Mouse (Mus musculus) heart, embryonic 12.5 days (tissue): ENCODE measurements around the gene Tapbp. TPM values are rescaled to one million over a fixed set of nuclear protein-coding genes. Genes with fewer than 3 reads are reported as not detected.

ENCODE experiments used
- ATAC-seq: fragments of 200-750 bp; cut with Nextera tagmentation; 2 replicates; pipeline ENCODE4 v1.8.0; 2017; ENCODE audit warnings: moderate TSS enrichment, moderate library complexity; ENCODE audit not compliant: insufficient number of reproducible peaks, low FRiP score
- H3K27ac ChIP-seq: fragments of 300-500 bp; sonication (generic); 2 replicates; pipeline ENCODE4 v1.5.1; 2016; ENCODE audit warnings: mild to moderate bottlenecking, moderate library complexity; ENCODE audit not compliant: poor library complexity, severe bottlenecking
- H3K27me3 ChIP-seq: fragments of 300-500 bp; sonication (generic); replicated peaks from 2 replicates; pipeline ENCODE4 v1.6.1; 2016; ENCODE audit warnings: mild to moderate bottlenecking, moderate library complexity
- H3K36me3 ChIP-seq: fragments of 300-500 bp; sonication (generic); 2 replicates; pipeline ENCODE4 v1.6.1; 2016; ENCODE audit warnings: mild to moderate bottlenecking, moderate library complexity
- H3K4me1 ChIP-seq: fragments of 300-500 bp; sonication (generic); replicated peaks from 2 replicates; pipeline ENCODE4 v1.6.1; 2016; ENCODE audit warnings: mild to moderate bottlenecking
- H3K4me2 ChIP-seq: fragments of 300-500 bp; sonication (generic); 2 replicates; pipeline ENCODE4 v1.6.1; 2016; ENCODE audit warnings: mild to moderate bottlenecking, moderate library complexity
- H3K4me3 ChIP-seq: fragments of 300-500 bp; sonication (generic); 2 replicates; pipeline ENCODE4 v1.5.1; 2016; ENCODE audit warnings: mild to moderate bottlenecking
- H3K9ac ChIP-seq: fragments of 300-500 bp; sonication (generic); 2 replicates; pipeline ENCODE4 v1.6.1; 2016; ENCODE audit warnings: mild to moderate bottlenecking, moderate library complexity
- H3K9me3 ChIP-seq: fragments of 300-500 bp; sonication (generic); replicated peaks from 2 replicates; pipeline ENCODE4 v1.6.1; 2016; ENCODE audit warnings: mild to moderate bottlenecking, moderate library complexity
- whole genome bisulfite sequencing: fragments of 180-500 bp; shearing (Covaris S2); methylation state at CpG from one replicate; pipeline ENCODE4 v1.1.7; 2016; 5-methylcytosine and 5-hydroxymethylcytosine counted together
- polyA plus RNA-seq: library from polyadenylated mRNA; unstranded; fragments of >200 nt; fragmentation: Nextera tagmentation; extraction: Ambion mirVana; gene quantifications from 2 replicates; pipeline ENCODE4 v1.2.1, GENCODE M21; 2016

Tapbp gene
- polyA plus RNA-seq, 1 experiment from 2014 or later: 29.4 TPM

DNA sequence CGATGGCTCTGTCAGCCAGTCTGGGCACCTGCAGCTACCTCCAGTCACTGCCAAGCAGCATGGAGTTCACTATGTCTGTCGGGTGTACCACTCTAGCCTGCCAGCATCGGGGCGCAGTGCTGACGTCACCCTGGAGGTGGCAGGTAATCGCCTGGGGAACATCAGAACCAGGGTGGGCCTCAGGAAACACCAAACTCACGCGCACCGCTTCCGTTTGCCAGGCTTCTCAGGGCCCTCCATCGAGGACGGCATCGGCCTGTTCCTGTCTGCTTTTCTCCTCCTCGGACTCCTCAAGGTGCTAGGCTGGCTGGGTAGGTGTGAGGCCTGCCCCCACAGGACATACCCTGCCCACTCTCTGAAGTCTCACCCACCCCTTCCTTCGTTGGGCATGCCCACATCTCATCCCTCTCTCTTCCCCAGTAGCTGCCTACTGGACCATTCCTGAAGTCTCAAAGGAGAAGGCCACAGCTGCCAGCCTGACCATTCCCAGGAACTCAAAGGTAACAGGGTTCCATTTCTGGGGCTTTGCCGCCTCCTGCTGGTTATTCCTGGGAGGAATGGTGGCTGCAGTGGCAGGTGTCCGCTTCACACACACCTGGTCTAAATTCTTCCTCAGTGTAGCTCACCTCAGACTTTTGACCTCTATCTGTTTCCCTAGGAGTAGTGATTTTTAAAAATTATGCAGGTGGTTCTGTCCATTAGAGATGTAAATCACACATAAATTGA, 10.7 kb downstream of the Tapbp start:
- no peak overlapping the region for H3K4me3 ChIP-seq
- no peak overlapping the region for H3K27ac ChIP-seq
- H3K27me3 ChIP-seq: no peaks in the 10 kb centered on the region
- peaks cover 19% of the 10 kb centered on the region for H3K4me1 ChIP-seq
- ATAC-seq: no peak
- H3K9ac ChIP-seq: no peak overlapping the region
- peaks cover 23% of the 10 kb centered on the region; the same call in 1 of the 2 replicates for H3K36me3 ChIP-seq
- H3K9me3 ChIP-seq: no peaks in the 10 kb centered on the region
- WGBS: 77% methylated on average over 17 of the region's 17 CpGs
- no peak overlapping the region for H3K4me2 ChIP-seq

DNA sequence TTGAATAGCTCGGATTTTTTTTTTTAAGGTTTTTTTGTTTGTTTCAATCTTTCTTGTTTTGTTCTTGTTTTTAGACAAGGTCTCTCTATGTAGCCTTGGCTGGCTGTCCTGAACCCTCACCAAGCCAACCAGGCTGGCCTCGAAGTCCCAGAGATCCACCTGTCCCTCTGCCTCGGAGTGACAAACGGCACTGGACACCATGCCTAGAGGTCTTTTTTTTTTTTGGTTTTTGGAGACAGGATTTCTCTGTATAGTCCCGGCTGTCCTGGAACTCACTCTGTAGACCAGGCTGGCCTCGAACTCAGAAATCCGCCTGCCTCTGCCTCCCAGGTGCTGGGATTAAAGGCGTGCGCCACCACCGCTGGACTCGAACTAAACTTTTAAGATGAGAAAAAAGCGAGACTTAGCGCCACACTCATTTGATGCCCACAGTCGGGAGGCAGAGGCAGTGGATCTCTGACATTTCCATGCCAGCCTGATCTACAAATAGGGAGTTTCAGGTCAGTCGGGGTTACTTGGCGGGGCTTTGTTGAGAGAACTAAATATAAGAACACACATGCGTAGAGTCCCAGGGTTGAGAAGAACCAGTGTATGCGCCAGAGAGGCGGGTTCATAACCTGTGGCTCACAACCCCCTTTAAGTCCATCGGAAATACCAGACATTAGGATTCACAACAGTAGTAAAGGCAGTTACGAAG, 12.7 kb downstream of the Tapbp start:
- Histone ChIP-seq H3K9ac (peak overlapping the region; percentile 95), H3K36me3 (peaks cover 38% of the 10 kb centered on the region), H3K9me3 (no peaks in the 10 kb centered on the region), H3K27ac (no peak overlapping the region), H3K4me3 (peak overlapping the region; percentile 77), H3K27me3 (no peaks in the 10 kb centered on the region), H3K4me2 (peak overlapping the region; percentile 95), H3K4me1 (peaks cover 21% of the 10 kb centered on the region)
- 56% methylated on average over 21 of the region's 21 CpGs for WGBS
- no peak for ATAC-seq

DNA sequence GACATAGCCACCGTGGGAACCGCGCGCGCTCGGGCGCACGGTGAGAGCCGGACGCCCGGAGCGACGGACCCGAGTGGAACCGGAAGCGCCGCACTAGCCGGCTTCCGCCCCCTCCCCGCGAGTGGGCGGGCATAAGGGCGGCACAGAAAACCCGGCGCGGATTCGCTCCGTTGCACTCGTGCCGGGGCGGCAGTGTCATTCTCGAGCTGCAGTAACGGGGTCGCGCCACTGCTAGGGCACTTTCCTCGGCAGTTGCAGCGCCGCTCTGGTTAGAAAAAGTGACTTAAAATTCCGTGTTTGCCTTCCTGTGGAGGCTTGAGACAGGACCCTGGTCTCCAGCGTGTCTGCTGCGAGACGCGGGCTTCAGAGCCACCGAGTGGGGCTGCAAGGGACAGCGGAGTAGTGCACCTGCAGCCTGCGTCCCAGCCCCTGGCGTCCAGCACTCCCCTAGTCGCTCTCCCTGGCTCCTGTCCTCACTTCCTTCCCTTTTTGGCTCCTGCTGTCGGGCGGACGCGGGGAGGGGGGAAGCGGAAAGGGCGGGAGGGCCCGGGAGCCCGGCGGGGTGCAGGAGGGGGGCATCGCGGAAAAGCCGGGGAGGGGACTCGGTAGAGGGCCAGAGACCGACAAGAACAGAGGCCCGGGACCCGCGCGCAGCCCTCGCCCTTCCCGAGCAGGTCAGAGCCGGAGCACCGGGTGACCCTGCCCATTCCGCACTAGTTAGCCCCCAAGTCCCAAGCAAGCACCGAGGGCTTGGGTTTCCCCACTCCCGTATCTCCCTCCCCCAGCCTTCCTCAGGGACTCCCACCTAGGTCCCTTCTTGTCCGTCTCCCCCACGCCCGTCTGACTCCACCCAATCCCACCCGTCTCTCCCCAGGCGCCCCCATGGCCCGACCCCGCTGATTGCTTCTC, 13.9 kb downstream of the Tapbp start, which contains the start of gene Rgl2:
Gene Rgl2, plus strand, starts transcription at position 173 of the 909 bp plus-strand sequence.
- H3K36me3 ChIP-seq: peaks cover 51% of the 10 kb centered on the region
- peak; percentile 82 for ATAC-seq
- under 1% methylated on average over 70 of the region's 80 CpGs for WGBS
- peak within 1 kb of the TSS; percentile 77 for H3K4me3 ChIP-seq
- peak within 1 kb of the TSS; percentile 95 for H3K4me2 ChIP-seq
- H3K4me1 ChIP-seq: peaks cover 21% of the 10 kb centered on the region
- H3K27me3 ChIP-seq: no peaks in the 10 kb centered on the region
- H3K9me3 ChIP-seq: no peaks in the 10 kb centered on the region
- H3K27ac ChIP-seq: peak within 1 kb of the TSS; percentile 99
- peak within 1 kb of the TSS; percentile 95 for H3K9ac ChIP-seq

DNA sequence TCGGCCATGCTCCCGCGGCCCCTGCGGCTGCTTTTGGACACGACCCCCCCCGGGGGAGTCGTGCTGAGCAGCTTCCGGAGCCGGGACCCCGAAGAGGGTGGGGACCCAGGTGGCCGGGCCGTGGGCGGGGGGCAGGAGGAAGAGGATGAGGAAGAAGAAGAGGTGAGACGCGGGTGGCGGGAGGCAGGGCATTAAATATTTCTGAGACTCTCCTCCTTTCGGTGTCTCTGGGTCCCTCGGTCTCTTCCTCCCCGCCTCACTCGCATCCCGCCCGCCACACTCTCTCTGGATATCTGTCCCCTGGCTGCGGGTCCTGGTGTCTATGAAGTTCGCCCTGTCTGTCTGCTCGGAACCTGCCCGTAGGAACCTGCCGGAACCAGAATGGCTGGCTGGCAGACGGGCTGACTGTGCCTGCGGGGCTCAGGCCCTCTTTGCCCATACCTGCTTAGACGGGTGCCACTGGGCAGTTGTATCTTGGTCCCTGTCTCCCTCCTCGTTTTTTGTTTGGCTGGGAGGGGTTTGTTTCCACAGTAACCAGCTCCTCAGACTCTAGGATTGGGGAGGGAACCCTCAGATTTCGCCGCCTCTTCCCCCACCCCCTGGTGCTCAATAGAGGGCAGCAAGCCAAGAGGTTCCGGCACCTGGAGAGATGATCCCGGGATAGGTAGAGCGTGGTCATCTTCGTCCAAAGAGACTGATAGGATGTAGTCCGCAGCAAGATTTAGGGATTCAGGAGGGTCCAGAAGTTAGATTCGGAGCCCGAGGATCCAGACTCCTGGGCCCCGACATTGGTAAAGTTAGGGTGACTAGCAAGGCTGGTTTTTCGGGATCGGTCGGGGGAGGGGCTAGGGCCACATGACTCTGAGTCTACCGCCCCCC, 14.8 kb downstream of the Tapbp start:
- peak overlapping the region; percentile 77 for H3K4me3 ChIP-seq
- peak overlapping the region; percentile 95 for H3K9ac ChIP-seq
- H3K27ac ChIP-seq: peak overlapping the region; percentile 99
- H3K4me1 ChIP-seq: peaks cover 21% of the 10 kb centered on the region
- H3K36me3 ChIP-seq: peaks cover 52% of the 10 kb centered on the region
- 1% methylated on average over 45 of the region's 45 CpGs for WGBS
- H3K9me3 ChIP-seq: no peaks in the 10 kb centered on the region
- ATAC-seq: peak; percentile 9; the same call in 1 of the 2 replicates
- H3K27me3 ChIP-seq: no peaks in the 10 kb centered on the region
- H3K4me2 ChIP-seq: peak overlapping the region; percentile 95

DNA sequence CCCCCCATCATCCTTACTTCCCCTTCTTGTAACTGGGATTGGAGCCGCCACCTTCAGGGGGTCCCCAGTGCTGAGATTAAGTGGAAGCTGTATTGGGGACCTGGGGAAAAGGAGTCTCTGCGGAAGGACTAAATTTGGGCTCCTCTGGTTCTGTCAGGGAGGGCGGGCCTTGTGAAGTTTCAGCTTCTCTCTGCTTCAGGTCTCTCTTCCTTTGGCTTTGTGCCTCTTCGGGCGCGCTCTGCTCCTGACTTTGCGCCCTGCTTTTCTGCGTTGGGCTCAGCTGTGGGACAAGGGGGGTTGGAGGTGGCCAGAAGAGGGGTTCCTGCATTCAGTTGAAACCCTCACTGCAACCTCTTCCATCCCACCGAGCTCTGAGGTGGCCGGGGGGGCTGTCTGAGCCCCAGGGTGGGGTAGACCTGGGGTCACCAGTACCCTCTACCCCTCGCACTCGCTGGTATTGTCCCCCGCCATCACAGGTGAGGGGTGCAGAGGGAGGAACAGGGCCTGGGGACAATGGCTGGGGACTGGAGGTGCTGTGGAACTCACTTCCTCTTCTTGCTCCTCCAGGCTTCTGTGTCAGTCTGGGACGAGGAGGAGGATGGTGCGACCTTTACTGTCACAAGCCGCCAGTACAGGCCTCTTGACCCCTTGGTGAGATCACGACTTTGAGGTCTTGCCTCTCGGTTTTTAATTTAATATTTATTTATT, 15.6 kb downstream of the Tapbp start:
- no peaks in the 10 kb centered on the region for H3K9me3 ChIP-seq
- no peak overlapping the region for H3K27ac ChIP-seq
- H3K9ac ChIP-seq: peak overlapping the region; percentile 95
- H3K4me1 ChIP-seq: peaks cover 21% of the 10 kb centered on the region
- 34% methylated on average over 18 of the region's 18 CpGs for WGBS
- H3K4me3 ChIP-seq: peak overlapping the region; percentile 77
- H3K27me3 ChIP-seq: no peaks in the 10 kb centered on the region
- peaks cover 54% of the 10 kb centered on the region for H3K36me3 ChIP-seq
- peak overlapping the region; percentile 95 for H3K4me2 ChIP-seq
- ATAC-seq: no peak

DNA sequence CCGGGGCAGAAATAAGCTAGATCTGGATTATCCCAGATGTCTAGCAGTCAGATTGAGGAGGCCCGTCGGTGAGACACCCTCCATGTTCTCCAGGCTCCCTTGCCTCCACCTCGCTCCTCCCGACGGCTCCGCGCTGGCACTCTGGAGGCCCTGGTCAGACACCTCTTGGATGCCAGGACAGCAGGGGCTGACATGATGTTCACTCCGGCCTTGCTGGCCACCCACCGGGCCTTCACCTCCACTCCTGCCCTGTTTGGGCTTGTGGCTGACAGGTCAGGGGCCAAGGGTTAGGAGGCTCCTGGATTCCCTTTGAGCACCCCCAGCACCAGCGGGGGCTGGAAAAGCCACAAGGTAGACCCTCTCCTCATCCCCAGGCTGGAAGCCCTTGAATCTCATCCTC, 16.2 kb downstream of the Tapbp start:
- H3K27ac ChIP-seq: no peak overlapping the region
- H3K27me3 ChIP-seq: no peaks in the 10 kb centered on the region
- WGBS: 90% methylated on average over 11 of the region's 11 CpGs
- ATAC-seq: no peak
- H3K4me3 ChIP-seq: no peak overlapping the region
- peaks cover 54% of the 10 kb centered on the region for H3K36me3 ChIP-seq
- H3K4me2 ChIP-seq: no peak overlapping the region
- H3K9me3 ChIP-seq: no peaks in the 10 kb centered on the region
- H3K9ac ChIP-seq: no peak overlapping the region
- H3K4me1 ChIP-seq: peaks cover 21% of the 10 kb centered on the region

DNA sequence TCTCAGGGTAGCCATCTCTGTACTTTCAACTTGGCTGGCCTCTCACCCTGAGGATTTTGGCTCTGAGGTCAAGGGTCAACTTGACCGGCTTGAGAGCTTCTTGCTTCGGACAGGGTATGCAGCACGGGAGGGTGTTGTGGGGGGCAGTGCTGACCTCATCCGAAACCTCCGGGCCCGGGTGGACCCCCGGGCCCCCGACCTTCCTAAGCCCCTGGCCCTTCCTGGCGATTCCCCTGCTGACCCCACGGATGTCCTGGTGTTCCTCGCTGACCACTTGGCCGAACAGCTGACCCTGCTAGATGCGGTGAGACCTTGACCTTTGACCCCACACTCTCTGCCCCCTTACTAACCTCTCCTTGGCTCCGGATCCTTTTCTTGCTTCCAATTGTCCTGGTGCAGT, 16.7 kb downstream of the Tapbp start:
- Histone ChIP-seq H3K4me1 (peaks cover 21% of the 10 kb centered on the region), H3K36me3 (peaks cover 54% of the 10 kb centered on the region), H3K27ac (no peak overlapping the region), H3K9ac (no peak overlapping the region), H3K27me3 (no peaks in the 10 kb centered on the region), H3K4me2 (no peak overlapping the region), H3K4me3 (no peak overlapping the region), H3K9me3 (no peaks in the 10 kb centered on the region)
- ATAC-seq: no peak
- 91% methylated on average over 14 of the region's 14 CpGs for WGBS

DNA sequence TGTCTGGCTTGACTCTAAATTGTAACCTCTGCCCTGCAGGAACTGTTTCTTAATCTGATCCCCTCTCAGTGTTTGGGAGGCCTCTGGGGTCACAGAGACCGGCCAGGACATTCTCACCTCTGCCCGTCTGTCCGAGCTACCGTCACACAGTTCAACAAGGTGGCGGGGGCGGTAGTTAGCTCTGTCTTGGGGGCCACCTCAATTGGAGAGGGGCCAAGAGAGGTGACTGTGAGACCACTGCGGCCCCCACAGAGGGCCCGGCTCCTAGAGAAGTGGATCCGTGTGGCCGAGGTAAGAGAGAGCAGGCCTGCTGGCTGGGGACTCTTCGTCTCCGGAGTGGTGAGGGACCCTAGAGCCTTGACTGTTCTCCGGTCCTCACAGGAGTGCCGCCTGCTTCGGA, 17.3 kb downstream of the Tapbp start:
- WGBS: 93% methylated on average over 15 of the region's 15 CpGs

DNA sequence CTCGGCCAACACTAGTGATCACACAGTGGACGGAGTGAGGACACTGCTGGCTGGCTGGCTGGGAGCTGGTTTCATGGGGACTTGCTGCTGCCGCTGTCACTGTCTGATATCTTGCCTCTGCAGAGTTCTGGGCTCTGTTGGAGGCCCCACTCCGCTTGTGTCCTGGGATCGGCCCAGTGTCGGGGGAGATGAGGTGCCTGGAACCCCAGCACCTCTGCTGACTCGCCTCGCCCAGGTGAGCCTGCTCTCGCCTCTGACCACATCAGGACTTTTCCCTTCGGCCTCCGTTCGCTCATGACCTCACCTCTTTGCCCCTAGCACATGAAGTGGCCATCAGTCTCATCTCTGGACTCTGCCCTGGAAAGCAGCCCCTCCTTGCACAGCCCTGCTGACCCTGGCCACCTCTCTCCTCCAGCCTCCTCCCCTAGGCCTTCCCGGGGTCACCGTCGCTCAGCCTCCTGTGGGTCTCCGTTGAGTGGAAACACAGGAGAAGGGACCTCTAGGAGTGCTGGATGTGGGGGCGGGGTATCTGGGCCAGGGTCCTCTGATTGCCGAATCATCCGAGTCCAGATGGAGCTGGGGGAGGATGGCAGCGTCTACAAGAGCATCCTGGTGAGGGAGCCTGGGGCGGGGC, 19.8 kb downstream of the Tapbp start:
- Histone ChIP-seq H3K9ac (no peak overlapping the region), H3K4me3 (no peak overlapping the region), H3K36me3 (peaks cover 66% of the 10 kb centered on the region), H3K27ac (no peak overlapping the region), H3K27me3 (no peaks in the 10 kb centered on the region), H3K9me3 (no peaks in the 10 kb centered on the region), H3K4me2 (no peak overlapping the region), H3K4me1 (peaks cover 21% of the 10 kb centered on the region)
- ATAC-seq: no peak
- 83% methylated on average over 21 of the region's 21 CpGs for whole genome bisulfite sequencing

More for the DNA sequence above, 17.3 kb downstream of the Tapbp start:
- Histone ChIP-seq H3K27me3 (no peaks in the 10 kb centered on the region), H3K27ac (no peak overlapping the region), H3K4me3 (no peak overlapping the region), H3K36me3 (peaks cover 57% of the 10 kb centered on the region), H3K4me1 (peaks cover 18% of the 10 kb centered on the region), H3K9me3 (no peaks in the 10 kb centered on the region), H3K4me2 (no peak overlapping the region), H3K9ac (no peak overlapping the region)
- no peak for ATAC-seq
